Mouse (Mus musculus) neural tube, embryonic 11.5 days (tissue): ENCODE measurements around the gene Arhgap18. TPM values are rescaled to one million over a fixed set of nuclear protein-coding genes. Genes with fewer than 3 reads are reported as not detected.

ENCODE experiments used
- ATAC-seq: fragments of 200-750 bp; cut with Nextera tagmentation; 2 replicates; pipeline ENCODE4 v1.8.0; 2017; ENCODE audit warnings: moderate number of reproducible peaks, mild to moderate bottlenecking, moderate TSS enrichment, moderate library complexity; ENCODE audit not compliant: insufficient read depth, low FRiP score, low TSS enrichment
- DNase-seq: peaks from one replicate; pipeline ENCODE4 v3.0.0-alpha.2; 2015; ENCODE audit warnings: low spot score
- H3K27ac ChIP-seq: fragments of 300-500 bp; sonication (generic); 2 replicates; pipeline ENCODE4 v1.5.1; 2014; ENCODE audit warnings: low read depth, mild to moderate bottlenecking, low read length
- H3K27me3 ChIP-seq: fragments of 300-500 bp; sonication (generic); 2 replicates; pipeline ENCODE4 v1.6.1; 2014; ENCODE audit warnings: mild to moderate bottlenecking, low read length, mixed read lengths; ENCODE audit not compliant: control insufficient read depth, insufficient read depth
- H3K36me3 ChIP-seq: fragments of 300-500 bp; sonication (generic); 2 replicates; pipeline ENCODE4 v1.6.1; 2014; ENCODE audit warnings: mild to moderate bottlenecking, low read length, moderate library complexity, mixed read lengths; ENCODE audit not compliant: control insufficient read depth, insufficient read depth
- H3K4me1 ChIP-seq: fragments of 300-500 bp; sonication (generic); 2 replicates; pipeline ENCODE4 v1.6.1; 2014; ENCODE audit warnings: low read length, mixed read lengths; ENCODE audit not compliant: control insufficient read depth, insufficient read depth
- H3K4me2 ChIP-seq: fragments of 300-500 bp; sonication (generic); 2 replicates; pipeline ENCODE4 v1.6.1; 2014; ENCODE audit warnings: low read depth, mild to moderate bottlenecking, moderate library complexity
- H3K4me3 ChIP-seq: fragments of 300-500 bp; sonication (generic); 2 replicates; pipeline ENCODE4 v1.5.1; 2014; ENCODE audit warnings: low read depth, low read length
- H3K9ac ChIP-seq: fragments of 300-500 bp; sonication (generic); 2 replicates; pipeline ENCODE4 v1.6.1; 2014; ENCODE audit warnings: mild to moderate bottlenecking, low read length
- H3K9me3 ChIP-seq: fragments of 300-500 bp; sonication (generic); 2 replicates; pipeline ENCODE4 v1.6.1; 2016; ENCODE audit warnings: low read length; ENCODE audit not compliant: control insufficient read depth
- WGBS: fragments of 180-500 bp; shearing (Covaris S2); extraction: QIAGEN DNeasy Blood & Tissue Kit; methylation state at CpG from one replicate; pipeline ENCODE4 v1.1.7; 2014; 5-methylcytosine and 5-hydroxymethylcytosine counted together
- polyA plus RNA-seq: library from polyadenylated mRNA; unstranded; fragments of >200 nt; fragmentation: Nextera tagmentation; extraction: Ambion mirVana; gene quantifications from 2 replicates; pipeline ENCODE4 v1.2.1, GENCODE M21; 2014

Arhgap18 gene
- polyA plus RNA-seq, 1 experiment from 2014 or later: 11.0 TPM

GRCm38 (mm10) chr10:26771938-26772623, 18.9 kb downstream of the Arhgap18 start:
- DNase-seq (peak; percentile 88), ATAC-seq (peak; percentile 97)
- Histone ChIP-seq H3K4me3 (peak overlapping the region; percentile 53), H3K27me3 (no peaks in the 10 kb centered on the region), H3K27ac (peak overlapping the region; percentile 31; the same call in 1 of the 2 replicates), H3K9ac (peak overlapping the region; percentile 31), H3K4me1 (no peaks in the 10 kb centered on the region), H3K9me3 (no peaks in the 10 kb centered on the region), H3K36me3 (no peaks in the 10 kb centered on the region), H3K4me2 (peak overlapping the region; percentile 85)
- WGBS: 8% methylated on average over 15 of the region's 15 CpGs

GRCm38 (mm10) chr10:26772624-26773540, 19.7 kb downstream of the Arhgap18 start:
- H3K27me3 ChIP-seq: no peaks in the 10 kb centered on the region

GRCm38 (mm10) chr10:26773541-26773940, 20.3 kb downstream of the Arhgap18 start:
- 49% methylated on average over 5 of the region's 5 CpGs for WGBS
- no peak for ATAC-seq

More at GRCm38 (mm10) chr10:26772624-26773540, 19.7 kb downstream of the Arhgap18 start:
- H3K4me2 ChIP-seq: peak overlapping the region; percentile 85
- 2% methylated on average over 22 of the region's 22 CpGs for WGBS
- H3K4me1 ChIP-seq: no peaks in the 10 kb centered on the region
- peak overlapping the region; percentile 53 for H3K4me3 ChIP-seq
- no peak overlapping the region for H3K27ac ChIP-seq
- peak overlapping the region; percentile 31 for H3K9ac ChIP-seq
- H3K9me3 ChIP-seq: no peaks in the 10 kb centered on the region
- DNase-seq: peak; percentile 46
- peak; percentile 60 for ATAC-seq
- no peaks in the 10 kb centered on the region for H3K36me3 ChIP-seq

GRCm38 (mm10) chr10:26774266-26774665, 21.0 kb downstream of the Arhgap18 start:
- Histone ChIP-seq H3K9me3 (no peaks in the 10 kb centered on the region), H3K36me3 (no peaks in the 10 kb centered on the region), H3K9ac (no peak overlapping the region), H3K27me3 (no peaks in the 10 kb centered on the region), H3K4me2 (no peak overlapping the region), H3K4me1 (no peaks in the 10 kb centered on the region), H3K4me3 (no peak overlapping the region), H3K27ac (no peak overlapping the region)
- DNase-seq (no peak), ATAC-seq (no peak)
- 78% methylated on average over 1 of the region's 1 CpGs for WGBS

More at GRCm38 (mm10) chr10:26773541-26773940, 20.3 kb downstream of the Arhgap18 start:
- Histone ChIP-seq H3K4me1 (no peaks in the 10 kb centered on the region), H3K9me3 (no peaks in the 10 kb centered on the region), H3K9ac (no peak overlapping the region), H3K27ac (no peak overlapping the region), H3K36me3 (no peaks in the 10 kb centered on the region), H3K4me3 (no peak overlapping the region), H3K27me3 (no peaks in the 10 kb centered on the region), H3K4me2 (peak overlapping the region; percentile 10)
- no peak for DNase-seq

- no peak overlapping the region for H3K27ac ChIP-seq
- H3K9ac ChIP-seq: no peak overlapping the region
- H3K27me3 ChIP-seq: no peaks in the 10 kb centered on the region
- H3K4me2 ChIP-seq: no peak overlapping the region
- H3K4me1 ChIP-seq: no peaks in the 10 kb centered on the region
- DNase-seq: no peak
- H3K36me3 ChIP-seq: no peaks in the 10 kb centered on the region
- no peak for ATAC-seq
- no peak overlapping the region for H3K4me3 ChIP-seq
- no peaks in the 10 kb centered on the region for H3K9me3 ChIP-seq
These were observed 23.2 kb downstream of the Arhgap18 start for GRCm38 (mm10) chr10:26776443-26776842.

- no peak for ATAC-seq
- 71% methylated on average over 3 of the region's 3 CpGs for WGBS
These were observed 27.4 kb downstream of the Arhgap18 start for GRCm38 (mm10) chr10:26780581-26780980.

GRCm38 (mm10) chr10:26789680-26790079, 36.5 kb downstream of the Arhgap18 start:
- 91% methylated on average over 2 of the region's 2 CpGs for WGBS
- Histone ChIP-seq H3K9ac (no peak overlapping the region), H3K9me3 (no peaks in the 10 kb centered on the region), H3K27ac (no peak overlapping the region), H3K4me3 (no peak overlapping the region), H3K27me3 (no peaks in the 10 kb centered on the region), H3K4me1 (no peaks in the 10 kb centered on the region), H3K4me2 (no peak overlapping the region), H3K36me3 (no peaks in the 10 kb centered on the region)
- no peak for ATAC-seq
- DNase-seq: no peak

More at GRCm38 (mm10) chr10:26780581-26780980, 27.4 kb downstream of the Arhgap18 start:
- no peak for DNase-seq
- H3K9me3 ChIP-seq: no peaks in the 10 kb centered on the region
- no peak overlapping the region for H3K9ac ChIP-seq
- H3K36me3 ChIP-seq: no peaks in the 10 kb centered on the region
- no peaks in the 10 kb centered on the region for H3K27me3 ChIP-seq
- H3K27ac ChIP-seq: no peak overlapping the region
- H3K4me3 ChIP-seq: no peak overlapping the region
- no peak overlapping the region for H3K4me2 ChIP-seq
- no peaks in the 10 kb centered on the region for H3K4me1 ChIP-seq

- DNase-seq (no peak), ATAC-seq (no peak)
- Histone ChIP-seq H3K36me3 (no peaks in the 10 kb centered on the region), H3K27me3 (no peaks in the 10 kb centered on the region), H3K27ac (no peak overlapping the region), H3K9me3 (no peaks in the 10 kb centered on the region), H3K4me1 (no peaks in the 10 kb centered on the region), H3K4me2 (no peak overlapping the region), H3K9ac (no peak overlapping the region), H3K4me3 (no peak overlapping the region)
- WGBS: 89% methylated on average over 3 of the region's 3 CpGs
These were observed 38.6 kb downstream of the Arhgap18 start for GRCm38 (mm10) chr10:26791810-26792209.
